Mouse (Mus musculus) neutrophil, adult 5-6 weeks (primary cell): ENCODE data around the gene Rbm4. TPM values are rescaled to one million over a fixed set of nuclear protein-coding genes. Genes with fewer than 3 reads are reported as not detected.
A peak's percentile ranks its signal among the peaks of the same experiment; 100 is the strongest.
"Not testable (repeated sequence)": the region's sequence is repeated elsewhere in the genome, so short reads cannot be mapped to it uniquely, and the experiment has no call there.

Experiments
- ATAC-seq: fragments of 151-379, 151-347 bp; 2 replicates; pipeline ENCODE4 v1.8.0; 2017; ENCODE audit warnings: mild to moderate bottlenecking, moderate TSS enrichment; ENCODE audit not compliant: insufficient number of reproducible peaks, poor library complexity, low FRiP score, severe bottlenecking; ENCODE audit errors: extremely low read depth
- total RNA-seq: library from RNA; stranded (forward); fragments of 200-1000 nt; gene quantifications from 2 replicates; pipeline ENCODE4 v1.2.3, GENCODE M21; 2017

Rbm4 gene
- total RNA-seq, 1 experiment from 2014 or later, result 84.6 TPM

DNA sequence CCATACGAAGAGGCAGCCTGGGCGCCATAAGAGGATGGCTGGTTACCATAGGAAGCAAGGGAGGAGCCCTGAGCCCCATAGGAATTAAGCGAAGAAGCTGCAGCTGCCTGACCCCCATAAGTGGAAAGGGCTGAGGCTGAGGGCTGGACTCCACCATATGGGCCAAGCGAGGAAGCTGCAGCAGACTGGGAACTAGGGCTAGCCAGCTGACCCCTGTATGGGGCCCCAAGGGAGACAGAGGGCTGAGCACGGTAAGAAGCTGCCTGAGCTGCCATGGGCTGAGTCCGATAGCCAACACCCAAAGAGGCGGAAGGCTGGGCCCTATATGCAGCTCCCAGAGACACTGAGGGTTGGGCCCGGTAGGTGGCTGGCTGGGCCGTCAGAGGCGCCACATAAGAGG, 9.6 kb upstream of the Rbm4 start:
- ATAC-seq, result no peak

DNA sequence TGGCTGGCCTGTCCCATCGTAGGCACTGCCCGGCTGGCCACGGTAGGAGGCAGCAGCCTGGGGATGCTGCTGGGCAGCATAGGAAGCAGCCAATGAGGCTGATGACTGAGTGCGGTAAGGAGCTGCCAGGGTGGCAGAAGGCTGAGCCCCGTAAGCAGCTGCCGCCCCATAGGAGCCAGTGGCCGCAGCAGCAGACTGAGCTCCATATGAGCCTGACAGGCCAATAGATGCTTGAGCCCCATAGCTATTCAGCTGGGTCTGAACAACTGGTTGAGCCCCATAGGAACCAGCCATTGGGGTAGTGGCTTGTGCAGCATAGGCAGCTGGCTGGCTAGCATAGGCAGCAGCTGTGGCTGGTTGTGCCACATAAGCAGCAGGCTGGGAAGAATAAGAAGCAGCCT, 9.0 kb upstream of the Rbm4 start:
- no peak for ATAC-seq

DNA sequence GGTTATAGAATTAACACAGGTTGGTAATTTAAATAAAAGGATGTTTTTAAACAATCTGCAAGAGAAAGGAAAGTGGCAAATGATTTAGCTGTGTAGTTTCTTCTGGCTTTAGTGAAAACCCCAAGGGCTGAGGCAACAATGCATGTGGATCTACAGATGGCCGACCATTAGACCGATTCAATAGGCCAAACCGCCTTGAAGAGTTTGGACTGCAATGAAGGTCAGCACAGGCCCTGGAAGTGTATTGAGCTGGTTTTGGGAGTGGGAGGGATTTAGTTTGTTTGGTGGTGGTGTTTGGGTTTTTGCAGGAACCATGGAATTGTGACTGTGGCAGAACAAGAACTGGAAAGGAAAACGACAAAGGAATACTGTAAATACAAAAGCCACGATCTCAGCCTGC, 5.4 kb upstream of the Rbm4 start:
- no peak for ATAC-seq

DNA sequence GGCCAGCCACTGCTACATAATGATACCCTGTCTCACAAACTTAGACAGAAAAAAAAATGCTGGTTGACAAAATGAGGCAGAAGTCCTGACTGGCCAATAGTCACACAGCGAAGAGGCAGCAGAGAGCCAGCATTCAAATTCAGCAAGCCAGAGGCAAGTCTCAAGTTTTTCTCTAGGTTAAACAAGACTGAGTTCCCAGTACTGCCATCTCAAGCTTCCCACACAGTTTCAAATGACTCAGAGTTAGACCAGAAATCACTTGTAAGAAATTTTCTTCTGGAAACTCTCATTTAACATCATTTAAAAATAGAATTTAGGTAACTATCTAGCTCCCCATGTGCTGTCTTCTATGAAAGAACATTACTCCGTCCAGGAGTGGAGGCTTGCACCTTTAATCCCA, 4.1 kb upstream of the Rbm4 start:
- no peak for ATAC-seq

DNA sequence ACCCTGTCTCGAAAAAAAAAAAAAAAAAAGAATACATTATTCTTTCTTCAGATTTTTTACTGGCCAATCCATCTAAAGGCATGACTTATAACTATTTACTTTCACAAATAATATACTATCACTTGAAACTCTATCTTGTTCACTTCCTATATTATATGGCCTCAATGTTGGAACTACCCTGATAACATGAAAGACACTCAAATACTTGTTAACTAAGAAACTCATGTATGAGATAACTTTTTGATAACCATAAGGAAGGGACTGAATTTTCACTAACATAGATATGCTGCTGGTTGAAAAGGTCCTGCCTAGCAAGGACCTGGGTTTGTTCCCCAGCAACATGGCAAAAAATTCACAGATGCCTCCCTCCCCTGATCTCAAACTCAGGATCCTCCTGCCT, 2.2 kb upstream of the Rbm4 start:
- no peak for ATAC-seq

DNA sequence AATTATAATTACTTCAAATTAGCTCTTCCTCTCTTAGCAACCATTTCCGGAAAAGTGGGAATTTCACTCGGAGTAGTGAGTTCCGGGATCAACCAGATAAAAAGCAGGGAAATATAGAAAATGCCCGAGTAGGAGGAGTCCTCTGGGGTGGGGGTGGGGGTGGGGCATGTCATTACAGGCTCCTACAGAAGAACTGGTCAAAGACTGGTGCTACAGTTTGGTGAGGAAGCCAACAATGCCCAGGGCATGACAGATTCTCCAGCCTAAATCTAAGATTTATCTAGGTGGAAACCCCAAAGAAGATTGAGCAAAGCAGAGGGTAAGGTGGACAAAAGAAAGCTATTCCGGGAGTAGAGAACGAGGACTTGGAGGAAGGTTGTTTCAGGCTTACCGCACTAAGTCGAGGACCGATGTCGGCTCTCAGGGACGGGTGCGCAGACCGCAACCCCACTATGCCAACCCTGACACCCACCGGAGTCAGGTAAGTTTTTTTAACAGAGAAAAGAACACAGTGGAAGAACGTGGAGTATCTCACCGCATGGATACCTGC, 345 bp downstream of the Rbm4 start:
- no peak for ATAC-seq

DNA sequence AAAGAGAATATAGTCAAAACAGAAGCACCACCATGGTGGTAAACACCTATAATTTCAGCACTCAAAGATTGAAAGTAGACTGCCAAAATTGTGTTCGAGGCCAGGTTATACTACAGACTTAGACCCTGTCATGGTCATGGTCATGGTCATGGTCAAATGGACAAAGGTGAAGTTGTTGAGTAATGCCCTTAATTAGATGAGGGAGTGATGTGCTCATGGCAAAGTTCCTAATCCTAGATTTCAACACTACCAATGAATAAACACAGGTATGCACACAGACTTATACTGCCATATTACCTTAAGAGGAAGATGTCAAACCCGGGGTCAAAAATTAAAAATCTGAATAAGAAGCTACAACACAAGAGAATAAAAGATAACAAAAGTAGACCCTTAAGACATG, 7.4 kb downstream of the Rbm4 start:
- no peak for ATAC-seq

DNA sequence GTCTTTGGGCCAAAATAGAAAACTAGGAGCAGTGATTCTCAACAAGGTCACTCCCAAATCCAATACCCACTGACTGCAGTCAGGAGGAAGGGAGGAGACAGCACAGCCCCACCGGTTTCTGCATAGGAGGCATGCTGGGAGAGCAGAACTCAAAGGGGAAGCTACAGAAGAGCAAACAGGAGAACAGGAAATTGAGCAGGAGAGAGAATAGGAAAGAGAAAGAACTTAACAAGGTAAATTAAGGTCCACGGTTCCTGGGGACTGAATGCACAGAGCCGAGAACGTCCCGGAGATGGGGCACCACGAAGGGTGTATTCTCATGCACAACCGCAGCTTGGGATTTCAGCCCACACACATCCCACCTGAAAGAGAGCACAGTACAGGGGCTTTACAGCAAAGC, 8.5 kb downstream of the Rbm4 start:
- no peak for ATAC-seq

DNA sequence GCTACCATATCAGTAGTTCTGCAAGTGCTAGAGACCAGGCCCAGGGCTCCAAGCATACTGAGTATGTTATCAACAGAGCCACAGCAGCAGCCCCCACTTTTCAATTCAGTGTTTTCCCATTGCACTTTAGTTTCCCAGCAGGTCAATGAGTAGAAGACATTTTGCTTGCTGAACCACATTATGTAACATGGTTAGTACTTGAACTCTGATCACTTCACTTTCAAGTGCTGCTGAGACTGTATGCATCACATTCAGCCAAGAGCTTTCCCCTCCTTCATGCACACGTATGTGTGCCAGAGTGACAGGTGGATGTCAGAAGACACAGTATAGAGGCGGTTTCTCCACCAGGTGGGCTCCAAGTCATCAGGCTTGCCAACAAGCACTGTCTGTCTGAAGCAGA, 10.8 kb downstream of the Rbm4 start:
- ATAC-seq, result no peak

DNA sequence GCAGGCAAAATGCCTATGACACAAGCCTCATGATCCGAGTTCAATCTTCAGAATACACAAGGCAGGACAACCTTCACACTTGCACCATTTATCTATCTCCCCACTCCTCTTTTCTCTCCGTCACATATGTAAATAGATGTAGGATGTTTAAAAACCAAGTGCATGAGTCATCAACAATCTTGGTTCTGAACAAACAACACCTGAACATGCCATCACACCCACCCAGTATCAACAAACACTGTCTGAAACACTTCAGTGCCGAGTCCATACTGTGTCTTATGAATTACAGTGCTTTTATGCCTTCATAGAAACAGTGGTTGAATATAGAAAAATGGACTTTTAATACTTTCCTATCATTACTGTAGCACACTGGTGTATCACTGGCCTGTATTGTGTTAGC, 20.9 kb downstream of the Rbm4 start:
- ATAC-seq, result no peak

DNA sequence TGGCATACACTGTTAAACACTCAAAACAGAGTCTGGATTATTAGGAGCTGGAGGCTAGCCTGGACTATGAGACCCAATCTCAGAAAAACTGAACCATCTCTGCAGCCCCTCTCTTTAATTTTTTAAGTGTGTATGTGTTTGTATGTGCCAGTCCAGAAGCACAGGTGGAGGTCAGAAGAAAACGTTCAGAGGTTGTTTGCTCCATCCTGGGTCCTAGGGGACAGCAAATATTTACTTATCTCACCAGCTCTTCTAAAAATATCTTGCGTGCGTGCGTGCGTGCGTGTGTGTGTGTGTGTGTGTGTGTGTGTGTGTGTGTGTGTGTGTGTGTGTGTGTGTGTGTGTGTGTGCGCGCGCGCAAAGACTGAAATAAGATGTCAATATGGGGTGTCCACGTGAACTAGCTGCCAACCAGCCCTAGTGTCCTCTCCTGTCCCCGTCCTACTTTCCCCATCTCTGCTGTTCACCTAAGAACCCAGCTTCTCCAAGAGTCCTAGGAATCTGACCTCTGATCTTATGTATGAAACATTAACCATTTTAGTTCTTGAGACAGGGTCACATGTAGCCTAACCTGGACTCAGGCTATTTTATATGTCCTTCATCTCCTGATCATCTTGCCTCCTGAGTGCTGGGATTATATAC, 26.1 kb downstream of the Rbm4 start:
- ATAC-seq, result no peak

DNA sequence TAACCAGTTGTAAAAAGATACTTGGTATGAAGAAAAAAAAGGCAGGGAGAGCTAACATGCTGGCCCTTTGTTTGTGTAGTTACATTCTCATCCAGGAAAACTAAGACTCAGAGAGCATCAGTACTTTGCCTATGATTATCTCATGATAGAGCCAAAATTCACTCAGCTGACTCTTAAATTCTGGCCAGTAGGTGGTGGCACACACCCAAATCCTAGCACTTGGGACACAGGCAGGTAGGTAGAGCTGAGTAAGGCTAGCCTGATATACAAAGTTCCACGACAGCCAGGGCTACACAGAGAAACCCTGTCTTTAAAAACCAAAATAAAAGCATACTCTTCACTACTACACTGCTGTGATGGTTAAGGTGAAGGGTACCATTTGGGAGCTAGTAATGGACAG, 30.8 kb downstream of the Rbm4 start:
- no peak for ATAC-seq

DNA sequence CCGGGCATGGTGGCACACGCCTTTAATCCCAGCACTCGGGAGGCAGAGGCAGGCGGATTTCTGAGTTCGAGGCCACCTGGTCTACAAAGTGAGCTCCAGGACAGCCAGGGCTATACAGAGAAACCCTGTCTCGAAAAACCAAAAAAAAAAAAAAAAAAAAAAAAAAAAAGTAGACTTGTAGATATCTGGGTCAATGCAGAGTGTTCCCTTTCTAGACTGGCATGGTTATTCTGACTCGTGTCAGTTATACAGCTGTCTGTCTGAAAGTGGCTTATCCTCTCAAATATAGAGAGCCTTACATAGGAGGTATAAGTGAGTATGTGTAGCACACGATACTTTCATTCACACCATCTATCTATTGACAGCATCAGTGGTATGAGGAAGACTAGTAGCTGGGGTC, 33.2 kb downstream of the Rbm4 start:
- not testable (repeated sequence) for ATAC-seq

DNA sequence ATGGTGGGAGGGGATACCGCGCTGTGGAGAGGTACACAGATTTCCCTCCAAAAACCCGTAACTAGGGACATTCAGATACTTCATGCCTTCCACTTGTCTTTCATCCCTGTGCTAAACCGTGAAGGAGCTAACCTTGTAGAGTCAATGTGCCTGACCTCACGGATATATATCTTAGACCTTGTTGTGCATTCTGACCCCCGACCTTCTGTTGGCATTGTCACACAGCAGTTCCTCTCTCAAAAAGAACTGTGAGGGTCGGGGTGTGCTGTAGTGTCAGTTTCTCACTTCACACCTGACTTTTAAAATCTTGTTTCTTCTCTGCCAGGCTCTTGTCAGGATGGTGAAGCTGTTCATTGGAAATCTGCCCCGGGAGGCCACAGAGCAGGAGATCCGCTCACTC, 36.8 kb downstream of the Rbm4 start:
- ATAC-seq, result no peak

DNA sequence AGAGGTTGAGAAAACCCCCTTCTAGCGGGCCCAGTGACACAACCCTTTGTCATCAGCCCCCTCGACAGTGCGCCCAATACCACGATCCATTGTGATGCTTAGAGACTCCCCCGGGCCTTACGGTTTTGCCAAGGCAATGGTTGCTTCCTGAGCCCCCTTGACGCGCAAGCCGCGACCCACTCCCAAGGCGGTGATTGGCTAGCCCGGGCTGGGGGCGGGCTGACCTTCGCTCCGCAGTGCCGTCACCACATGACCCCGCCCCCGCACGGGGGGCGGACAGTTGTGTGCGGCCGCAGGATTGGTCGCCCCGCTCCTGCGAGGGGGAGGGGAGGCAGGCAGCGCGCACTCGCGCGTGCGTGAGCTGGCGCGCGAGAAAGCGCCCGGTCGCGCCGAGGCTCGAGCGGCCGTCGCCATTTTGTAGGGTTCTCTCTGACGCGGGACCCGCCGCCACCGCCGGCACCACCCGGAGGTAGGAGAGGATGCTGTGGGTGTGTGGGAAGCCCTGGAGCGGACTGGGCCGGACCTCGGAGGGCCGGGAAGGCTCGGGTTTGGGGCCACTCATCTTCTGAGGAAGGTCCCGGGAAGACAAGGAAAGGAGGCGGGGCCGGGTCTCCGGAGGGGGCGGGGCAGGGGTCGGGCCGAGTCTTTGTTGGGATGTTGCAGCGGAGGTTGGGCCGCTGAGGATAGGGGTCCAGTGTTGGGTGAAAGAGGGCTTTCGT, 37.3 kb downstream of the Rbm4 start, which contains the start of gene Rbm4b:
Gene Rbm4b, plus strand, starts transcription at position 305 of the 719 bp plus-strand sequence.
- peak; percentile 79 for ATAC-seq

DNA sequence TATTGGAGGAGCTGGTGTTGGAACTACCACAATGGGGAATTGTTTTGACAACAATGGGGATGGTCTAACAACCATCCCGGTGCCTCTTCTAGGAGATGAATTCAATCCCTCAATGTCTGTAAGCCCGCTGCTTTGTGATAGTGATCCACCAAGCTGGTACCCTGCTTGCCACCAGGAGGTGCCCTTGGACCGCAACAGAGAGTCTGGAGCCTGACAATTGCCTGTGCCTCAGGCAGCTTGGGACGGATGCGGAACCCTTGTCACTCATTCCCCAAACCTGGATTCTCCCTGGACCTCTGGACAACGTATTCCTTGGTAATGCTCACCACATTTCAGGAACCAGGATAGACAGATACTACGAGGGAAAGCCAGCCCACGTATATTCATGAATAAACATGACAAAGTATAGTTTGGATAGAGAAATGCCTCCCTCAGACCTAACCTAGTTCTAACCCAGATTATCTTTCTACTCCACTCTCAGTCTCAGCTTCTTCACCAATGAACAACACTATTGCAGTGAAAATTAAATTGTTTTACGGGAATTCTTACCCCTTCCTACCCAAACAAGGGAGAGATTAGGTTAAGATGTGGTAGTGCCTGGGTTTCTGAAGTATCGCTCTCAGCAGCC, 38.0 kb downstream of the Rbm4 start:
- peak; percentile 80 for ATAC-seq

DNA sequence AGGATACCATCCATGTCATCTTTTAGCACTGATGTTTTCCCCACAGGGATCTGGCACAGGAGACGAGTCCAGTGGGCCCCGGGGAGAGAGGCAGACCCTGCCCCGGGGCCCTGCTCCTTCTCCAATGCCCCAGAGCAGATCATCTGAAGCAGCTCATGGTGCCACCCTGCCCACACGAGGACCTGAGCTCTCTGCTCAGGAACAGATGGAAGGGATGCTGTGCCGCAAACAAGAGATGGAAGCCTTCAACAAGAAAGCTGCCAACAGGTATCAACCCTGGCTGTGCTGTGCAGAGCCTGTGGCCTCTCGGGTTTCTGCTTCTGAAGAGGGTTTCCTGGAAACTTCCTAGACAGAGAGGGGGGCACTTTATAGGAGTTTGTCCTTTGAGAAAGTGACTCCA, 43.7 kb downstream of the Rbm4 start:
- no peak for ATAC-seq

DNA sequence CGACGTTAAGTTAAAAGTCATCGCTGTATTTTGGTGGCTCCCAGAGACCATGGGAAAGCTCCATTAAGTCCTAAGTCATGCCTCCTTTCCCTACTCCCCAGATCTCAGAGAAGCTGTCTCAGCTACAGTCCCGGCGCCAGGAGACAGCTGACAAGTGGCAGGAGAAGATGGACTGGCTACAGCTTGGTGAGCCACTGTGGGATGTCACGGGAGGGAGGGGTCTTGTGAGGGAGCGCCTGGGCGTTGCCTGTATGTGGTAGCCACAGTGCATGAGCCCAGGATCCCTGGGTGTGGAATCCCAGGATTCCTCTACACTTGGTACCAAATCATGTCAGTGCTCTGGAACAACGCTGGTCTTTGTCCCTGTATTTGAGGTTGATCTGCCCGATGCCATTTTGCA, 45.2 kb downstream of the Rbm4 start:
- no peak for ATAC-seq

DNA sequence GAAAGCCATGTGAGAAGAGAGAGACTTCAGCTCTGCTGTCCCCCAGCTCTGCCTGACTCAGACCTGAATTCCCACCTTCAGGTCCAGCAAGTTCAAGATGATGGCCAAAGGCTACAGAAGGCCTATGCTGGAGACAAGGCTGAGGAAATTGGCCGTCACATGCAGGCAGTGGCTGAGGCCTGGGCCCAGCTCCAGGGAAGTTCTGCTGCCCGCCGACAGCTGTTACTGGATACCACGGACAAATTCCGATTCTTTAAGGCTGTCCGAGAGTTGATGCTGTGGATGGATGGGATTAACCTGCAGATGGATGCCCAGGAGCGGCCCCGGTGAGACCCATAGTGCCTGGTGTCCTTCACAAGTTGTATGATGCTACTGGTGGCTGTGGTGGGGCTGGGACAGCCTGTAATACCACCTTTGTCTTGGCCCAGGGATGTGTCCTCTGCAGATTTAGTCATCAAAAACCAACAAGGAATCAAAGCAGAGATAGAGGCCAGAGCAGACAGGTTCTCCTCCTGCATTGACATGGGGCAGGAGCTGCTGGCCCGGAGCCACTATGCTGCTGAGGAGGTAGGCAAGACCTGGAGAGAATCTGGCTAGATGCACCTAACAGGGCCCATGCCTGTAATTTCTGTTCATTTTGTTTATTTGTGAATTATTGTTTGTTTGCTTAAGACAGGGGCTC, 45.9 kb downstream of the Rbm4 start:
- ATAC-seq, result no peak

DNA sequence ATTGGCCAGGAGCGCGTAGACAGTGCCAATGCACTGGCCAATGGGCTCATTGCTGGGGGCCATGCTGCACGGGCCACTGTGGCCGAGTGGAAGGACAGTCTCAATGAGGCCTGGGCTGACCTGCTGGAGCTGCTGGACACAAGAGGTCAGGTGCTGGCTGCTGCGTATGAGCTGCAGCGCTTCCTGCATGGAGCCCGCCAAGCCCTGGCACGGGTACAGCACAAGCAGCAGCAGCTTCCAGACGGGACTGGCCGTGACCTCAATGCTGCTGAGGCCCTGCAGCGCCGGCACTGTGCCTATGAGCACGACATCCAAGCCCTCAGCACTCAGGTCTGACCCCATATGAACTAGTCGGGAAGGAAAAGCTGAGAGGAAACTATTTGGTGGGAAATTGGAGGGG, 47.1 kb downstream of the Rbm4 start:
- ATAC-seq, result no peak
